Mouse (Mus musculus): Measurements from ENCODE around the gene Acsl6.

DNA sequence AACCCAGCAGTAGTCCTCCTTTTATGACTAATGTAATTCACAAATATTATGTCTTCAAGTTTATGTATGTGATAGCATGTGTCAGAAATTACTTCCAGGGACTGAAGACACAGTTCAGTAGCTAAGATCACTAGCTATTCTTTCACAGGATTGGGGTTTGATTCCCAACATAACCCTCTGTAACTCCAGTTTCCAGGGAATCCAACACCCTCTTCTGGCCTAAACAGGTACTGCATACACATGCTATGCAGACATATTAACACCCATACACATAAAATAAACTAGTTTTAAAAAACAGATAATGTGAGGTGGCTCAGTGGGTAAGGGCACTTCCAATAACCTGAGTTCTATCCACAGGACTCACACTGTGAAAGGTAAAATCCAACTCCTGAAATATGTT, 107.0 kb downstream of the Acsl6 start:
- TF ChIP-seq POLR2A (IDR thresholded peaks at IDR 0.05; ENCODE audit: insufficient read length, low read depth) (no peak), E2F4 (IDR thresholded peaks at IDR 0.05; ENCODE audit: insufficient read depth) (no peak), USF1 (IDR thresholded peaks at IDR 0.05; ENCODE audit: low read depth) (no peak), MAX (IDR thresholded peaks at IDR 0.05; ENCODE audit: low read depth) (no peak), TCF12 (IDR thresholded peaks at IDR 0.05; ENCODE audit: insufficient read depth, poor library complexity, severe bottlenecking) (no peak), SRF (IDR thresholded peaks at IDR 0.05; ENCODE audit: control insufficient read depth, insufficient read length, low read depth) (no peak), CEBPB (IDR thresholded peaks at IDR 0.05; ENCODE audit: insufficient read depth, poor library complexity, severe bottlenecking) (no peak)
